Mouse (Mus musculus): ENCODE data around the gene Resf1. TPM values are rescaled to one million over a fixed set of nuclear protein-coding genes. Genes with fewer than 3 reads are reported as not detected.
"Not testable (repeated sequence)": the region's sequence is repeated elsewhere in the genome, so short reads cannot be mapped to it uniquely, and the experiment has no call there.

Resf1 gene
- 10 to 100 TPM; 30.6 to 31.3 TPM for total RNA-seq (2021)
- long read RNA-seq, experiment 1, partial matches to known transcripts = 1 of 3 reads
- long read RNA-seq, experiment 1, other reads (novel, unspliced or antisense) = 2 of 3 reads
- long read RNA-seq, experiment 2, full-length matches to known transcripts = 1 of 2 reads
- long read RNA-seq, experiment 2, partial matches to known transcripts = 1 of 2 reads
- long read RNA-seq, experiment 2, other reads (novel, unspliced or antisense) = 0 of 2 reads

- DNase-seq (ENCODE audit: low spot score in 2 of 2) = peak; percentile 88 to 91
These were observed at the start of gene Resf1 for GRCm38 (mm10) chr6:149308956-149309932. Resf1 (plus strand) TSS chr6:149309414.

- no peak for DNase-seq (ENCODE audit: low spot score in 2 of 2)
These were observed 48.4 kb upstream of the Resf1 start for GRCm38 (mm10) chr6:149260801-149261239.

GRCm38 (mm10) chr6:149267951-149268350, 41.3 kb upstream of the Resf1 start:
- DNase-seq (ENCODE audit: low spot score in 2 of 2) = no peak

DNA sequence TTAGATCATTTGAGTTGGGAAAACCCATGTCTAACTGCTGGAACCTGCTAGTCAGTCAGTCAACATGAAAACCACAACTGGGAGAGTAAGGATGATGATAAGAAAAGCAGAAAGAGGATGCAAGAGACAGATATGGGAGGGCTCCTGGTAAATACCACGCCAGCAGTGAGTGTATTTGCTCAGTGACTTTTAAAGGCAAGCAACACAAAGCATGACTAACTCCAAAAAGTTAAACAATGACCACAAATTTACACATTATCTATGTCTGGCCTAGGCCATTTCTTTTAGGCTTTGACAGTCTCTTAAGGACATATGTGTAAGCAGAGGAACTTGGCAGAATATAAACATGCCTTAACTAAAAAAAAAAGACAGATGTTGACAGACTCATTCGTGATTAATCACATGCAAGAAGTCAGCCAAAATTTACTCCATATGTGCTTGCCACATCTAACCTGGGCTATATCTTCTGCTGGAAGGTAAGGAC, 30.9 kb upstream of the Resf1 start:
- DNase-seq (ENCODE audit: low spot score in 2 of 2) = no peak

DNA sequence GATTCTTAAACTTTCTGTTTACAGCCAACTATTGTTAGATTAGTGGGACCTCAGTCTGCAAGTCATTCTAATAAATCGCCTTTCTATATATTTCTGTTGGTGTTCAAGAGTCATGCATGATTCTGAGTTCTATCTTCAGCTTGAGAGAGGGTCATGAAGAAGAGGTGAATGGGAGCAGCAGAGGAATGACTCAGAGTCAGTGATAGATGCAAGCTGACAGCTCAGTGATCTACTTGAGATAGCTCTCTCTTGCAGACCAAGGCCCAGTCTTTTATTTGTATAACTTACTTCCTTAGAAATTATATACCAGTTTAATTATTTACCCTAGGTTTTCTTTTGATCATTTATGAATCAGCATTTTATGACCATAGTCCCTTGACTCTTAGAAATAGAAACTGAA, 30.3 kb upstream of the Resf1 start:
- no peak for DNase-seq (ENCODE audit: low spot score in 2 of 2)

- DNase-seq (ENCODE audit: low spot score in 2 of 2) = no peak
These were observed 28.7 kb upstream of the Resf1 start for GRCm38 (mm10) chr6:149280511-149280910.

- DNase-seq (ENCODE audit: low spot score in 2 of 2) = not testable (repeated sequence)
These were observed 21.0 kb upstream of the Resf1 start for GRCm38 (mm10) chr6:149288190-149288589.

- not testable (repeated sequence) for DNase-seq (ENCODE audit: low spot score in 2 of 2)
These were observed 6.0 kb upstream of the Resf1 start for GRCm38 (mm10) chr6:149303231-149303630.

DNA sequence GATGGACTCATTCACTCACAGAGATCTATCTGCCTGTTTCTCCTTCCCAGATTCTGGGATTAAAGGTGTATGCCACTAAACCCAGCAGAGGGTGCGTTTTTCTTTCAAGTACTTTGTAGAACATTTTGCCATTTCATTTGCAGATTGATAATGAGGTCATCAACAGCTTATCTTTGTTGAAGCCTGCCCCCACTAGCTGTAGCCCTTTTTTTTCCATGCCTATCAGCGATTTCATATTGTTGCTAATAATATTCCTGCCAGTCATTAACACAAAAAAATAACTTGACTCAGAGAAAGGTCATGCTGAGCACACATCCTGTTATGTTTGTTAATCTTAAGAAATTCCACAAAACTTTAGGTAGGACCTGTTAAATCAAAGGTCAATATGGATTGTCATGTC, 2.1 kb upstream of the Resf1 start:
- DNase-seq (ENCODE audit: low spot score in 2 of 2) = no peak

DNA sequence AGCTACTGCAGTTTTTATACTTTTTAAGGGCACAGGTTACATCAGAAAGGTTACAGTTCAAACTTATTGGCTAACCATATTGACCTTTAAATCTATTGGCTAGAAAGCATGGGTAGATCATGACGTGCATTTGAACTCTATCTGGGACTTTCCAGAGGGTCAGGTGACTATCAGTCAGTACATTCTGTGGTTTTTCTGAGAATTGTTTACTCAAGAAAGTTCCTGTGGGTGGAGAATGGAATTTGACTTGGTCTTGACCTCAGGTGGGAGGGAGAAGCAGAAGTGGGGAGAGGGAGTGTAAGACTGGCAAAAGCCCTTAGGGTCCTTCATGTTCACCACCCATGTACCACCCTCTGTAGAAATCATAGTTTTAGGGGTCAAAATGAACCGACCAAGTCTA, 1.4 kb upstream of the Resf1 start:
- no peak for DNase-seq (ENCODE audit: low spot score in 2 of 2)

- no peak for DNase-seq (ENCODE audit: low spot score in 2 of 2)
These were observed 1.0 kb downstream of the Resf1 start for GRCm38 (mm10) chr6:149310226-149310625.

DNA sequence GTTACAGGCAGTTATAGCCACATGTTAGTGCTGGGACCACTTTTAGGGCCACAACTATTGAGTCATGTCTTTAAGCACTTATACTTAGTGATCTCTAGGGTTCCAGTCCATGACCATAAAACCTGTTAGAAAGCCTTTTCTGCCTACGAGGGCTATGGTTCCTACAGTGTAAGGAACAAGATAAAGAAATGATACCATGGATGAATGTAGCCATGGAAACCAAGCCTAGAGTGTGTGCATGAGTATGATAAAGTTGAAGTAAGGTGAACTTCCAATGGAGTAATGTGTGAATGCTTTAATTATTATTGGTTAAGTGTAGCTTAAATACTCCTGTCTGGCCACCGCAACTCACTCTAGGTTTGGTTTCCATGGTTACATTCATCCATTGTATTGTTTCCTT, 1.8 kb downstream of the Resf1 start:
- no peak for DNase-seq (ENCODE audit: low spot score in 2 of 2)

DNA sequence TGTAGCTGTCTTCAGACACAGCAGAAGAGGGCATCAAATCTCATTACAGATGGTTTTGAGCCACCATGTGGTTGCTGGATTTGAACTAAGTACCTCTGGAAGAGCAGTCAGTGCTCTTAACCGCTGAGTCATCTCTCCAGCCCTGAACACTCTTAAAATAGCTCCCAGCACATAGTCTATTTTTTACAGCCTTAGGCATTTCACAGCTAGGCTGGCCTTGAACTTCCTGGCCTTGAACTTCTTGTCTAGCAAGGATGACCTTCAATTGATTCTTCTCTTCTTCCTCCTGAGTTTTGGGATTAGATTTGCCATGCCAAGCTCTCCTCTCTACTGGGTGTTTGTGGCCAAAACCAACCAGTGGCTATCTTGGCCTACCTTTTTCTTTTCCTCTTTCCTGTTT, 2.6 kb downstream of the Resf1 start:
- DNase-seq (ENCODE audit: low spot score in 2 of 2) = no peak

- DNase-seq (ENCODE audit: low spot score in 2 of 2) = no peak
These were observed 3.0 kb downstream of the Resf1 start for GRCm38 (mm10) chr6:149312221-149312620.

GRCm38 (mm10) chr6:149314918-149315317, 5.7 kb downstream of the Resf1 start:
- DNase-seq (ENCODE audit: low spot score in 2 of 2) = no peak

DNA sequence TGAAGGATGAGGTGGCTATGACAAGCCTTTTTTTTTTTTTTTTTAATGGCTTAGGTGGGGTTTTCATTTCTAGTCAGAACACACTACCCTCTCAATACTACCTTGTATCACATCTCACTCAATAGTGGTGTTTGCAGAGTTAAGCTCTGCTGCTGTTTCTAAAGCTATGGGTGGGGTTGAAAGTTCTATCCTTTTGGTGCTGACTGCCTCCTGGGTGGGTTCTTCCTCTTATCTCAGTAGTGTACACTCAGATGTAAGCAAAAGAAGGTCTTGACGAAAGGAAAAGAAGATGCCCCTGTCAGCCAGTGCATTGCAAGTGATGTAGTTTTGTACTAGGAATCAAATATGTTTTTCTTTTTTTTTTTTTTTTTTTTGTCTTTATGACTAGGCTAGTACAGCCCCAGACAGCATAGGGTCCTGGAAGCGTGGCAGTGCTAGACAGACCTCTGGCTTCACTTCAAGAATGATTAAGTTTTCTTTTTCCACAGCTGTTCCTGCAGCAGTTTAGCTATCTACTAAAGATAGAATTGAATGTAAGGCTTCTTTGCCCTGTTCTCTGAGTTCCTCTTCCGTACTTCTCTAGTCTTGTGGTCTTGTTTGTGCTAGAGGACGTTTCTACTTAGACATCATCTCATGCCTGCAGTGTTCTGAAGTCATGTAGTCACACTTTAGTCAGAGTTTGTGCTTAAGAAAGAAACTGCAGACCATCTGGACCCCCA, 14.5 kb downstream of the Resf1 start:
- DNase-seq (ENCODE audit: low spot score in 2 of 2) = no peak

DNA sequence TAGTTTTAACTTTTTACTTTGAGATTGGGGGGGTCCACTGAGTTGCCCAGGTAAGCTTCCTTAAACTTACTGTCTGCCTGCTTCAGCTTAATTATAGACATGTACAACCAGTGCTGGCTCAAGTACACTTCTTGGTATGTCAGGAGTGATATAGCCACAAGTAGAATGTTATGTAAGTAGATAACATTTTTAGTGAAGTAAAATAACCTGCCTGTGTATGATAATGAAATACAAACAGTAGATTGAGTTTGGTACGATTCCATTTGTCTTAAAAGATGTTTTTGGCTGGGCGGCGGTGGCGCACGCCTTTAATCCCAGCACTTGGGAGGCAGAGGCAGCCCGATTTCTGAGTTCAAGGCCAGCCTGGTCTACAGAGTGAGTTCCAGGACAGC, 15.0 kb downstream of the Resf1 start:
- DNase-seq (ENCODE audit: low spot score in 2 of 2) = no peak

GRCm38 (mm10) chr6:149329071-149329470, 19.9 kb downstream of the Resf1 start:
- DNase-seq (ENCODE audit: low spot score in 2 of 2) = no peak

DNA sequence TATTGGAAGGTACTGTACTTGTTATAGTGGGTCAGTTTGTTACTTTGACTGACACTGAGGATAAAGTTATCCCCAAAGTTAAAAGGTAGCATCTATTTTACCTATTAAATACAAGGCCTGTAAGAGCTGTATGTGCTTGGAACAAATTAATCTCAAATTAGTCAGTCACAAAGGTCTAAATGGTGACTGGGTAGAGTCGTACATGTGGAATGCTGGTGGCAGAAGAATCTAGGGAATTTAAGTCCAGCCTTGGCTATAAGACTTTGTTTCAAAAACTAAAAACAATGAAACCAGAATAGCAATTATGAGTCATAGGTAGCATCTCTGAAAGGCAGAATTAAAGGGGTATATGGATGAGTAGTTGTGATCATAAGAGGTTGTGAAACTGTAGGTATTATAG, 21.1 kb downstream of the Resf1 start:
- no peak for DNase-seq (ENCODE audit: low spot score in 2 of 2)

GRCm38 (mm10) chr6:149333036-149333435, 23.8 kb downstream of the Resf1 start:
- no peak for DNase-seq (ENCODE audit: low spot score in 2 of 2)

DNA sequence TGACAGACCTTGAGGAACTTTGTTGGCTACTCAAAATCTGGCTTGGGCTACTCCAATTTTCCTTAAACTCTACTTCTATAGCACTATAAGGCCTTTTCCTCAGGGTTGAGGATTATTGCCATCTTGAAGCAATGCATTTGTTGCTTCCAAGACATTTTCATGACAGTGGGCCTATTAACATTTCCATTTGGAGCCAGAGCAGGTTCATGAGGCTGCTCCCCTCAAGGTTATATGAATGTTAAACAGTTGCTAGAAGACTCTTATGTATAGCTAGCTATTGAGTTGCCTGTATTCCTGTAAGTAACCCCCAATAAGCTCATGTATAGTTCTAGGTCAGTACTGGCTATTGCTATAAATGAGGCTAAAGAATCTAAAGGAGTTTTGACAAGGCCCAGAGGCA, 28.8 kb downstream of the Resf1 start:
- DNase-seq (ENCODE audit: low spot score in 2 of 2) = no peak

GRCm38 (mm10) chr6:149338622-149339021, 29.4 kb downstream of the Resf1 start:
- DNase-seq (ENCODE audit: low spot score in 2 of 2) = no peak
